Mouse (Mus musculus): ENCODE measurements around the gene Aldh1b1. TPM values are rescaled to one million over a fixed set of nuclear protein-coding genes. Genes with fewer than 3 reads are reported as not detected.

Aldh1b1 gene
- polyA plus RNA-seq, 1 experiment = 0.14 TPM

DNA sequence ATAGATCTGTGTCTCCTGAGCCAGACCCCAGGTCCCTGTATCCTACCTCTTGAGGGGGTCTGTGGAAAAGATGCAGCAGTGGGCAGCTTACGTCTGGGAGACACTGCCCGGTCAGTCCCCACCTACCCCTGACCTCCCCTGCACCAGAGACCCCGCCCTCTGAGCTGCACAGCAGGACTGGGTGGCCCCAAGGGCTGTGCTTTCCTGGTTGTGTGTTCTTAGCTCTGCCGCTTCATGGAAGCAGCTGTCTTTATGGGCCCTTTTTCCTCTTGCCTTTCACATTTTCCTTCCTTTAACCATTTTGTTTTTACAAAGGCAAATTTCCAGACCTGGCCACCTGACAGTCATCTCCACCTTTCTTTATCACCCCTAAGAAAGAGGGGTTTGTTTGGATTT lies 28.2 kb upstream of the Aldh1b1 start:
- no peaks in the 10 kb centered on the region for H3K36me3 ChIP-seq (ENCODE audit: control insufficient read depth)
- H3K4me1 ChIP-seq (ENCODE audit: control insufficient read depth) = peaks cover 21% of the 10 kb centered on the region
- no peaks in the 10 kb centered on the region for H3K9me3 ChIP-seq (ENCODE audit: control insufficient read depth, low read length)
- TF ChIP-seq TAL1 (IDR thresholded peaks at IDR 0.05; ENCODE audit: low read length) (no peak), GATA1 (IDR thresholded peaks at IDR 0.05; ENCODE audit: low read length) (no peak)
- H3K27me3 ChIP-seq (ENCODE audit: control insufficient read depth) = peaks cover 48% of the 10 kb centered on the region
- no peak overlapping the region for H3K4me3 ChIP-seq (replicated peaks)

DNA sequence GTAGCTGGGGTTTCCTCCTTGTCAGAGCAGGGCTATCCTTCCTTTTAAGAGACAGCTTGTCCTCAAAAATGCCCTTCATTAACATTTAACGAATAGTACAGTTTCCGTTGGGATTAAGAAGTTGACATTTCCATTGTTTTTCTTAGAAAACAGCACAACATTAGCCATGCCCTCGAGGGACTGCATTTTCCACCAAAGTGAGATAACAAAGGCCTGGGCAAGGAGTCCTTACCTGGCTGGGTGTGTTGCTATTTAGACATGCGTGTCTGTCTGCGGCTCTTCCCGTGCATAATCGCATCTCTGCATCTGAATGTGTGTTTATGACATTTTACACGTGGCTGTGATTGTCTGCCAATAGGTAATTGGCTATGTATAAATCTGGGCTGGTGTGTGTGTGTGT lies 27.6 kb upstream of the Aldh1b1 start:
- H3K36me3 ChIP-seq (ENCODE audit: control insufficient read depth) = no peaks in the 10 kb centered on the region
- TF ChIP-seq GATA1 (IDR thresholded peaks at IDR 0.05; ENCODE audit: low read length) = no peak
- TF ChIP-seq TAL1 (IDR thresholded peaks at IDR 0.05; ENCODE audit: low read length) = no peak
- no peaks in the 10 kb centered on the region for H3K9me3 ChIP-seq (ENCODE audit: control insufficient read depth, low read length)
- H3K4me3 ChIP-seq (replicated peaks) = no peak overlapping the region
- H3K4me1 ChIP-seq (ENCODE audit: control insufficient read depth) = peaks cover 20% of the 10 kb centered on the region
- peaks cover 44% of the 10 kb centered on the region for H3K27me3 ChIP-seq (ENCODE audit: control insufficient read depth)

DNA sequence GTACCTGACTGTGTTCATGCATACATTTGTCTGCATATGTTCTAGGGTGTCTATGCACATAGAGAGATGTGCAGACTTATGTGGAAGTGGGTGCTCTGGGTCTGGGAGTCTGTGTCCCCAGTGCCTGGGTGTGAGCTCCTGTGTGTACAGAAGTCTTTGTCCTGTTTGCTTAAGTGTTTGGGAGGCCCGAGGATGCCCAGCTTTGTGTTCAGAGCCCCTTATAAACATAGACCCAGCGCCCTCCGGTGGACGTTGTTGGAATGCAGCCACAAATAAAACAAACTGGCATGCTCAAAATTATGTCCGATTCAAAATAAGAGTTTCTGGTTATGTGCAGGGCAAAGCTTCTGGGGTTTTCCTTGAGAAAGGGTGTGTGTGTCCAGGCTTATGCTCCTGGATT lies 27.2 kb upstream of the Aldh1b1 start:
- Histone ChIP-seq H3K4me3 (replicated peaks) (no peak overlapping the region), H3K9me3 (ENCODE audit: control insufficient read depth, low read length) (no peaks in the 10 kb centered on the region), H3K36me3 (ENCODE audit: control insufficient read depth) (no peaks in the 10 kb centered on the region), H3K4me1 (ENCODE audit: control insufficient read depth) (peaks cover 17% of the 10 kb centered on the region), H3K27me3 (ENCODE audit: control insufficient read depth) (peaks cover 39% of the 10 kb centered on the region)
- TF ChIP-seq GATA1 (IDR thresholded peaks at IDR 0.05; ENCODE audit: low read length) (no peak), TAL1 (IDR thresholded peaks at IDR 0.05; ENCODE audit: low read length) (no peak)

DNA sequence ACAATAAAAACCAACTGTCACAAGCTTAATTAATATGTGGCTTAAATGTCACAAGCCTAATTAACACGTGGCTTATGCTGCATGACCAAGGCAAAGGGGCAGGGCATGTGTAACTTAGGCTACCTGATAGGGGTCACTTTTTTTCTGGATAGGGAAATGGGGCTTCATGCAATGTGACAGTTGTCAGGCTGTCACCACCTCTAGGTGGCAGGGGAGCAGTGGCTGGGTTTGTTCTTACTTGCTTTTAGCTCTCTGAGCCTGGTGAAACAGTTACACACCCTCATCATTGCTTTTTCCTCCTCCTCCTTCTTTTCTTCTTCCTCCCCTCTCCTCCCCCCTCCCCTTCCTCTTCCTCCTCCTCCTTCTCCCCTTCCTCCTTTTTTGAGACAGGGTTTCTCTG lies 15.2 kb upstream of the Aldh1b1 start:
- Histone ChIP-seq H3K27me3 (ENCODE audit: control insufficient read depth) (peaks cover 3% of the 10 kb centered on the region; the same call in 1 of the 2 replicates), H3K9me3 (ENCODE audit: control insufficient read depth, low read length) (no peaks in the 10 kb centered on the region), H3K4me1 (ENCODE audit: control insufficient read depth) (no peaks in the 10 kb centered on the region; the same call in 1 of the 2 replicates), H3K4me3 (replicated peaks) (no peak overlapping the region), H3K36me3 (ENCODE audit: control insufficient read depth) (no peaks in the 10 kb centered on the region)
- TF ChIP-seq TAL1 (IDR thresholded peaks at IDR 0.05; ENCODE audit: low read length) (no peak), GATA1 (IDR thresholded peaks at IDR 0.05; ENCODE audit: low read length) (no peak)

DNA sequence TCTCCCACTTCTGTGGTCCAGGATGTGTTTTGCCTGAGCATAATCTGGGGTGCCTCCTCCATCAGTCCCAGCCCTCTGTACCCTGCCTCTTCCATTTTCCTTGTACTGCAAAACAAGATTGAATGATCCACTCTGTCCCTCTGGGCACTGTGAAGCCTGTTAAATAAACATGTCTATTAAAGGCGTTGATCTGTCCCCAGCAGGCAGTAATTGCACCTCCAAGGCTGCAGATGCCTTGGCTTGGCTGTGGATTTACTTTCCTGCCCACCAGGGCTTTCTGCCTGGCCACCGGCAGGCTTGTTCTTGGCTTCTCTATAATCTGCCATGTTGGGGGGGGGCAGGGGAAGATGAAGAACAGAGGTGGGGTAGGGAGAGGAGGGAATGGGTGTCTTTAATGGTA lies 12.9 kb upstream of the Aldh1b1 start:
- Histone ChIP-seq H3K36me3 (ENCODE audit: control insufficient read depth) (no peaks in the 10 kb centered on the region), H3K4me1 (ENCODE audit: control insufficient read depth) (peaks cover 6% of the 10 kb centered on the region; the same call in 1 of the 2 replicates), H3K27me3 (ENCODE audit: control insufficient read depth) (peaks cover 3% of the 10 kb centered on the region; the same call in 1 of the 2 replicates), H3K9me3 (ENCODE audit: control insufficient read depth, low read length) (no peaks in the 10 kb centered on the region), H3K4me3 (replicated peaks) (no peak overlapping the region)
- no peak for TF ChIP-seq GATA1 (IDR thresholded peaks at IDR 0.05; ENCODE audit: low read length)
- no peak for TF ChIP-seq TAL1 (IDR thresholded peaks at IDR 0.05; ENCODE audit: low read length)

DNA sequence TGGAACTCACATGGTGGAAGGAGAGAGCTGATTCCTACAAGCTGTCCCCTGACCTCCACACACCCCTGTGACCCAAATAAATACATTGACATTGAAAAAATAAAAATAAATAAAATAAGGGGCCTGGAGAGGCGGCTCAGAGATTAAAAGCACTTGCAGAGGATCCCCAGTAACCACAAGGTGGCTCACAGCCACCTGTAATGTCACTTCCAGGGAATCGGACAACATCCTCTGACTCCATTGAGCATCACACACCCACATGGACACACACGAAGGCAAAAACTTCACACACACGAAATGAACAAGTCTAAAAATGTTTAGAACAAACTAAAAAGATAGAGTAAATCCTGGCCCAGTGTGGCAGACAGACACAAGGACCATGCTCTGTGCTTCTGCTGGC lies 12.1 kb upstream of the Aldh1b1 start:
- Histone ChIP-seq H3K36me3 (ENCODE audit: control insufficient read depth) (no peaks in the 10 kb centered on the region), H3K9me3 (ENCODE audit: control insufficient read depth, low read length) (no peaks in the 10 kb centered on the region), H3K4me1 (ENCODE audit: control insufficient read depth) (peaks cover 6% of the 10 kb centered on the region; the same call in 1 of the 2 replicates), H3K27me3 (ENCODE audit: control insufficient read depth) (peaks cover 3% of the 10 kb centered on the region; the same call in 1 of the 2 replicates), H3K4me3 (replicated peaks) (no peak overlapping the region)
- no peak for TF ChIP-seq GATA1 (IDR thresholded peaks at IDR 0.05; ENCODE audit: low read length)

DNA sequence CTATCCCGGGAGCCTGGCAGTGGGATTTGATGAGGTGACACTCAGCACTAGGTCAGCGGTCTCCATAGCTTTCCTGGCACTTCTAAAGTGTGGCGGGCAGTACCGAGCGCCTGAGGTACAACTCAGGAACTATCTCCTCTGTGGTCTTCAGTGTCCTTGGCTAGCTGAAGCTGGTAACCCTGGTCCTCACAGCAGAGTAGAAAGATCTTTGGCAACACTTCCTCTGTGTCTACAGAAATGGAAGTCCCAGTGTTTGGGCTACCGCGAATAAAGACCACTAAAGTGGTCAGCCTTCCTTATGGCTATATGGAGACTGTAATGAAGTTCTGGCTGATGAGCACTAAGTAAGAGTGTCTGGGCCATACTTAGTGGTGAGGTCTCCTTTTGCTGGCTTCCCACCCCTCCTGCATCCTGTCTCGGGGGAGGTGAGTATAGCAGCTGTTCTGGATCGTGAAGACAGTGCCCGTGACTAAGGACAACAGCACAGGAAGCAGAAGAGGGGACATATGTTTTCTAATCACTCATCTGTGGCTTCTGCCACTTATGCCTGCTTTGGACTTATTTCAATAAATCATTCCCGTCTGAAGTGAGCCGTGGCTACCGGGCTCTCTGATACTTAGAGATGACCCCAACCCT lies 10.3 kb upstream of the Aldh1b1 start:
- Histone ChIP-seq H3K27me3 (ENCODE audit: control insufficient read depth) (peaks cover 5% of the 10 kb centered on the region; the same call in 1 of the 2 replicates), H3K4me1 (ENCODE audit: control insufficient read depth) (peaks cover 6% of the 10 kb centered on the region; the same call in 1 of the 2 replicates), H3K36me3 (ENCODE audit: control insufficient read depth) (no peaks in the 10 kb centered on the region), H3K4me3 (replicated peaks) (no peak overlapping the region), H3K9me3 (ENCODE audit: control insufficient read depth, low read length) (no peaks in the 10 kb centered on the region)
- no peak for TF ChIP-seq TAL1 (IDR thresholded peaks at IDR 0.05; ENCODE audit: low read length)
- TF ChIP-seq GATA1 (IDR thresholded peaks at IDR 0.05; ENCODE audit: low read length) = no peak

DNA sequence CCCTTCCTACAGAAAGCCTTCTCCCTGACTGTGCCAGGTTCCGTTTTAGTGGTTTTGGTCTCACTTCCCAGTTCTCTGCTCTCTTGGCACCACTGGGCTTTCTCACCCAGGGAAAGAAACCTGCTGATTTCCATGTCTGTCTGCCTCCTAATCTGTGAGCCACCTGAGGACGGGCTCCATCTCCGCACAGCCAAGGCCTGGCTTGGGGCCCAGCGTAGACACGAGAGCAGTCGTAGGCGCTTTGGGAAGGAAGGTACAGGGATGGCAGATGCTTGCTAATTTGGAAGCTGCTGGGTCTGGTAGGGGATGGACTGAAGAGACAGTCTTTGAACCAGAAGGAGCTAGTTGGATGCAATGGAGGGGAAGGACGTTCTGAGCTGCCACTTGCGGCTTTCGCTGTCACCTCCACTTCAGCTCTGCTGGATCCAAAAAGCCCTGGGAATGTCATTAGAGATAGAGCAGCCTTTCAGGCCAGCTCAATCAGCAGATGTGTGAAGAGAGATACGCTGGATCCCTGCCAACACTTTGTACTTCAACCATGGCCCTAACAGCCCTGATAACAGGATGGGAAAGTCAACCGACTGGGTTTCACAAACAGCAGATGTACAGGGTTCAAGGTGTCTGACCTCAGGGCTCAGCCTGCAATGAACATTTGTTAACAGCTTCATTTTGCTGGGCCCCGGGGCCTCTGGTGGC lies 9.4 kb upstream of the Aldh1b1 start:
- Histone ChIP-seq H3K4me1 (ENCODE audit: control insufficient read depth) (peaks cover 6% of the 10 kb centered on the region; the same call in 1 of the 2 replicates), H3K36me3 (ENCODE audit: control insufficient read depth) (no peaks in the 10 kb centered on the region), H3K27me3 (ENCODE audit: control insufficient read depth) (peaks cover 5% of the 10 kb centered on the region; the same call in 1 of the 2 replicates), H3K4me3 (replicated peaks) (no peak overlapping the region), H3K9me3 (ENCODE audit: control insufficient read depth, low read length) (no peaks in the 10 kb centered on the region)
- TF ChIP-seq GATA1 (IDR thresholded peaks at IDR 0.05; ENCODE audit: low read length) (no peak), TAL1 (IDR thresholded peaks at IDR 0.05; ENCODE audit: low read length) (no peak)

DNA sequence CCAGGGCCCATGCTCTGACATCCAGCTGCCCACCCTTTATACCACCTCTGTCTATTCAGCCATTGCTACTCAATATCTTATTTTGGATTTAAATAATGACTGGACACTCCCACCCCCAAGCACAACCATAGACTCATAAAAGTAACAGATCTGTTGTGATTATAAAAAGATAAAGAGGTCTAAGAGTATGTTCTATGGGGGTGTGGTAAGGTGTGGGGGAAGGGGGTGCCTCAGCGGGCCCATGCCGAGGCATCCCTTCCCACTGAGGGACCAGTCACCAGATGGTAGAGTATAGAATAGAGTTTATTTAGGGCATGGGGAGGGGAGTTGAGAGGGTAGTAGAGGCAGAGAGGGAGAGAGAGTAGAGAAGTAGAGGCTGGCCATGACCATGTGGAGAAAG lies 8.8 kb upstream of the Aldh1b1 start:
- H3K36me3 ChIP-seq (ENCODE audit: control insufficient read depth) = no peaks in the 10 kb centered on the region
- TF ChIP-seq TAL1 (IDR thresholded peaks at IDR 0.05; ENCODE audit: low read length) (no peak), GATA1 (IDR thresholded peaks at IDR 0.05; ENCODE audit: low read length) (no peak)
- peaks cover 6% of the 10 kb centered on the region; the same call in 1 of the 2 replicates for H3K4me1 ChIP-seq (ENCODE audit: control insufficient read depth)
- H3K27me3 ChIP-seq (ENCODE audit: control insufficient read depth) = peaks cover 5% of the 10 kb centered on the region; the same call in 1 of the 2 replicates
- no peak overlapping the region for H3K4me3 ChIP-seq (replicated peaks)
- H3K9me3 ChIP-seq (ENCODE audit: control insufficient read depth, low read length) = no peaks in the 10 kb centered on the region

All from erythroblast, embryonic 14.5 days (primary cell).